ENCODE assay signal across 17 mouse cellular contexts in the genomic region with DNA sequence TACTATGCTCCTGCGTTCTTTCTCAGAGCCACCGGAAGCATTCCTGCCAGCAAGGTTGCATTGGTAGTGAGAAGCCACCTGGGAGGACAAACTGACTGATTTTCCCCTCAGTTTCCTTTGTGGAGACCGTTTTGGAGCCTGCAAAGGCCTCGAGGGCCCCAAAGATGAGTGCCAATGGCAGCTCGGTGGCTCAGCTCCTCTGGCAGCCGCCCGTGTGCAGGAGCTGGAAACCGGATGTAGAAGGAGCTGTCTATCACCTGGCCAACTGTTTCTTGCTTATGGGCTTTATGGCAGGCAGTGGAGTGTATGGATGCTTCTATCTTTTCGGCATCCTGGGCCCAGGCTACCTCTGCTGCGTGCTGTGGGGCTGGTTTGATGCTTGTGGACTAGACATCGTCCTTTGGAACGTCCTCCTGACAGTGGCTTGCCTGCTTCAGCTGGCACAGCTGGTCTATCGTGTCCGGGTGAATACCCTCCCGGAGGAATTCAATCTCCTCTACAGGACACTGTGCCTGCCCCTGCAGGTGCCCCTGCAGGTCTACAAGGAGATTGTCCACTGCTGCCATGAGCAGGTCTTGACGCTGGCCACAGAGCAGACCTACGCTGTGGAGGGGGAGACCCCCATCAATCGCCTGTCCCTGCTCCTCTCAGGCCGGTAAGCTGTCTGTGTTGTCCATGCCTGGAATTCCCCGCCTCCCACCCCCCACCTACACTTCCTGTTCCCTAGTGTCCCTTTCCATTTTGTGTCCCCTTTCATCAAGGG. TPM values are rescaled to one million over a fixed set of nuclear protein-coding genes. Genes with fewer than 3 reads are reported as not detected.
DNase-seq lines count a peak whose midpoint lies in the region; ATAC-seq and TF ChIP-seq lines count a peak whose summit lies in the region.
"Had no signal": no experiment of that assay in that cellular context is flagged by ENCODE, and none has a peak within 500 bp of the region (broad histone marks: within the 10 kb centered on the region; RNA-seq: fewer than 3 reads in every experiment).

No protein-coding gene starts in this region.

- H3K9ac ChIP-seq in lung, embryonic 16.5 days (ENCODE audit: low read length) = peak overlapping the region; percentile 30; the same call in 1 of the 2 replicates
- H3K9ac ChIP-seq in stomach, postnatal 0 days (ENCODE audit: low read length) = peak overlapping the region; percentile 24
- no peak overlapping the region for H3K9ac ChIP-seq in hindbrain, embryonic 16.5 days (ENCODE audit: low read depth, low read length)

- H3K4me2 ChIP-seq in lung, embryonic 16.5 days (ENCODE audit: low read depth, low read length) = peak overlapping the region; percentile 1
- peak overlapping the region; percentile 34 for H3K4me2 ChIP-seq in stomach, postnatal 0 days (replicated peaks; ENCODE audit: low read depth)
- H3K4me2 ChIP-seq in hindbrain, embryonic 16.5 days (ENCODE audit: low read length) = no peak overlapping the region

- peak overlapping the region; percentile 65 for H3K4me3 ChIP-seq in heart, embryonic 10.5 days
- no peak overlapping the region for H3K4me3 ChIP-seq in lung, embryonic 16.5 days (ENCODE audit: low read length)
- H3K4me3 ChIP-seq in limb, embryonic 10.5 days = no peak overlapping the region
- peak overlapping the region; percentile 32 for H3K4me3 ChIP-seq in stomach, postnatal 0 days (ENCODE audit: low read depth, low read length)
- H3K4me3 ChIP-seq in hindbrain, embryonic 16.5 days (ENCODE audit: low read length) = no peak overlapping the region
- H3K4me3 ChIP-seq: layer of hippocampus, adult 2 months had no signal

- 0 out of 2 replicates have a peak, but pooled peaks have one; percentile 34 for ATAC-seq in lung, embryonic 16.5 days (ENCODE audit: low read depth)
- ATAC-seq in stomach, postnatal 0 days (ENCODE audit: low FRiP score, low TSS enrichment) = 0 out of 2 replicates have a peak, but pooled peaks have one; percentile 24
- no peak for ATAC-seq in hindbrain, embryonic 16.5 days
- ATAC-seq: activated CD4-positive, CD25-positive, alpha-beta regulatory T cell, adult 4 months; forebrain, embryonic 16.5 days had no signal

- H3K27me3 ChIP-seq in heart, embryonic 10.5 days (ENCODE audit: insufficient read depth, poor library complexity, severe bottlenecking) = no peaks in the 10 kb centered on the region
- no peaks in the 10 kb centered on the region for H3K27me3 ChIP-seq in lung, embryonic 16.5 days (ENCODE audit: control insufficient read depth, insufficient read depth, low read depth, low read length)
- H3K27me3 ChIP-seq in limb, embryonic 10.5 days (ENCODE audit: low read depth, poor library complexity, severe bottlenecking) = no peaks in the 10 kb centered on the region
- no peaks in the 10 kb centered on the region for H3K27me3 ChIP-seq in stomach, postnatal 0 days (ENCODE audit: control insufficient read depth, insufficient read depth, low read length)
- no peaks in the 10 kb centered on the region for H3K27me3 ChIP-seq in hindbrain, embryonic 16.5 days (replicated peaks; ENCODE audit: control insufficient read depth, insufficient read depth, low read length)

- H3K36me3 ChIP-seq in heart, embryonic 10.5 days = peaks cover 20% of the 10 kb centered on the region
- no peaks in the 10 kb centered on the region for H3K36me3 ChIP-seq in lung, embryonic 16.5 days (ENCODE audit: control insufficient read depth, insufficient read depth, low read length)
- H3K36me3 ChIP-seq in limb, embryonic 10.5 days = peaks cover 3% of the 10 kb centered on the region; the same call in 1 of the 2 replicates
- no peaks in the 10 kb centered on the region for H3K36me3 ChIP-seq in stomach, postnatal 0 days (ENCODE audit: control insufficient read depth, insufficient read depth, low read length)
- no peaks in the 10 kb centered on the region for H3K36me3 ChIP-seq in hindbrain, embryonic 16.5 days (ENCODE audit: control insufficient read depth, insufficient read depth, low read length)

- TF ChIP-seq EP300 in stomach, postnatal 0 days (optimal IDR thresholded peaks at IDR 0.05) = no peak

- DNase-seq in heart, embryonic 10.5 days (ENCODE audit: low spot score) = no peak
- DNase-seq in heart, adult 8-10 months (ENCODE audit: low spot score) = no peak
- no peak for DNase-seq in lung, postnatal 4 days
- no peak for DNase-seq in limb, embryonic 10.5 days (ENCODE audit: low spot score)
- DNase-seq in stomach, postnatal 0 days (ENCODE audit: low spot score) = no peak
- no peak for DNase-seq in left cerebral cortex, adult 9 months (ENCODE audit: low spot score in 2 of 2)
- DNase-seq: B cell, adult 2 months; cerebellum, postnatal 36 days; left cerebral cortex, postnatal 4 days had no signal

- no peak for TF ChIP-seq CTCF in stomach, postnatal 0 days (IDR thresholded peaks at IDR 0.05; ENCODE audit: low read depth)

- peak overlapping the region; percentile 91 for H3K27ac ChIP-seq in heart, embryonic 10.5 days
- H3K27ac ChIP-seq in lung, embryonic 16.5 days (ENCODE audit: low read length) = peak overlapping the region; percentile 4; the same call in 1 of the 2 replicates
- H3K27ac ChIP-seq in limb, embryonic 10.5 days = peak overlapping the region; percentile 9
- peak overlapping the region; percentile 58 for H3K27ac ChIP-seq in stomach, postnatal 0 days (replicated peaks)
- no peak overlapping the region for H3K27ac ChIP-seq in hindbrain, embryonic 16.5 days (ENCODE audit: low read depth, low read length)
- H3K27ac ChIP-seq: layer of hippocampus, adult 2 months had no signal

- H3K4me1 ChIP-seq in heart, embryonic 10.5 days = peaks cover 50% of the 10 kb centered on the region
- peaks cover 10% of the 10 kb centered on the region; the same call in 1 of the 2 replicates for H3K4me1 ChIP-seq in lung, embryonic 16.5 days (replicated peaks; ENCODE audit: control insufficient read depth, insufficient read depth, low read length)
- H3K4me1 ChIP-seq in limb, embryonic 10.5 days = peaks cover 16% of the 10 kb centered on the region
- H3K4me1 ChIP-seq in stomach, postnatal 0 days (replicated peaks; ENCODE audit: control insufficient read depth, insufficient read depth) = peaks cover 5% of the 10 kb centered on the region; the same call in 1 of the 2 replicates
- H3K4me1 ChIP-seq in hindbrain, embryonic 16.5 days (ENCODE audit: control insufficient read depth, insufficient read depth, low read depth, low read length) = no peaks in the 10 kb centered on the region

- H3K9me3 ChIP-seq in heart, embryonic 10.5 days = no peaks in the 10 kb centered on the region
- no peaks in the 10 kb centered on the region for H3K9me3 ChIP-seq in lung, embryonic 16.5 days (ENCODE audit: control insufficient read depth, low read length)
- H3K9me3 ChIP-seq in limb, embryonic 10.5 days (replicated peaks) = no peaks in the 10 kb centered on the region
- no peaks in the 10 kb centered on the region for H3K9me3 ChIP-seq in stomach, postnatal 0 days (ENCODE audit: control insufficient read depth, low read length)
- H3K9me3 ChIP-seq in hindbrain, embryonic 16.5 days (ENCODE audit: control insufficient read depth, low read length) = no peaks in the 10 kb centered on the region
- H3K9me3 ChIP-seq: G1E had no signal

- 27% methylated on average over 20 of the region's 20 CpGs for WGBS in heart, embryonic 10.5 days
- 50% methylated on average over 20 of the region's 20 CpGs for WGBS in lung, embryonic 16.5 days
- WGBS in limb, embryonic 10.5 days = 76% methylated on average over 20 of the region's 20 CpGs
- 61% methylated on average over 20 of the region's 20 CpGs for WGBS in stomach, postnatal 0 days
- 83% methylated on average over 20 of the region's 20 CpGs for WGBS in hindbrain, embryonic 16.5 days

RNA-seq across cellular contexts. Expression of a gene that starts 0.7 kb away (rescaled TPM):
- polyA plus RNA-seq in heart, embryonic 10.5 days (2016; fragmentation: Nextera tagmentation; extraction: Ambion mirVana) = 230 and 378 TPM in 2 replicates
- total RNA-seq in heart, adult 8-10 months (2022) = 100 to 1,000 TPM; 451 to 631 (median 553) TPM
- 8.9 and 9.1 TPM in 2 replicates for polyA plus RNA-seq in lung, embryonic 16.5 days (2015; fragmentation: Nextera tagmentation; extraction: Ambion mirVana)
- 1.3 and 3.1 TPM in 2 replicates for polyA plus RNA-seq in limb, embryonic 10.5 days (2016; fragmentation: Nextera tagmentation; extraction: Ambion mirVana)
- polyA plus RNA-seq in stomach, postnatal 0 days (2015; fragmentation: Nextera tagmentation; extraction: Ambion mirVana) = 10.4 and 11.5 TPM in 2 replicates
- polyA plus RNA-seq in hindbrain, embryonic 16.5 days (2015; fragmentation: Nextera tagmentation; extraction: Ambion mirVana) = 0.68 and 0.69 TPM in 2 replicates

RNA-seq across cellular contexts. Expression of a gene that starts 15.8 kb away (rescaled TPM):
- 1.3 and 4.6 TPM in 2 replicates for polyA plus RNA-seq in heart, embryonic 10.5 days (2016; fragmentation: Nextera tagmentation; extraction: Ambion mirVana)
- total RNA-seq in heart, adult 8-10 months (2022) = not detected
- 0.55 TPM in 1 of 2 replicates, not detected in the other for polyA plus RNA-seq in lung, embryonic 16.5 days (2015; fragmentation: Nextera tagmentation; extraction: Ambion mirVana)
- not detected in 2 replicates for polyA plus RNA-seq in limb, embryonic 10.5 days (2016; fragmentation: Nextera tagmentation; extraction: Ambion mirVana)
- polyA plus RNA-seq in stomach, postnatal 0 days (2015; fragmentation: Nextera tagmentation; extraction: Ambion mirVana) = not detected in 2 replicates
- polyA plus RNA-seq in hindbrain, embryonic 16.5 days (2015; fragmentation: Nextera tagmentation; extraction: Ambion mirVana) = not detected in 2 replicates
- total RNA-seq: gastrocnemius, postnatal 36 days; layer of hippocampus, adult 2 months; left cerebral cortex, postnatal 4 days had no signal
- polyA plus RNA-seq: activated CD4-positive, CD25-positive, alpha-beta regulatory T cell, adult 4 months; forebrain, embryonic 16.5 days; spleen, adult 2 months had no signal

RNA-seq across cellular contexts. Expression of a gene that starts 15.9 kb away (rescaled TPM):
- polyA plus RNA-seq in heart, embryonic 10.5 days (2016; fragmentation: Nextera tagmentation; extraction: Ambion mirVana) = 287 and 339 TPM in 2 replicates
- 100 to 1,000 TPM; 269 to 387 (median 331) TPM for total RNA-seq in heart, adult 8-10 months (2022)
- 142 and 143 TPM in 2 replicates for polyA plus RNA-seq in lung, embryonic 16.5 days (2015; fragmentation: Nextera tagmentation; extraction: Ambion mirVana)
- polyA plus RNA-seq in limb, embryonic 10.5 days (2016; fragmentation: Nextera tagmentation; extraction: Ambion mirVana) = 119 and 132 TPM in 2 replicates
- polyA plus RNA-seq in stomach, postnatal 0 days (2015; fragmentation: Nextera tagmentation; extraction: Ambion mirVana) = 301 and 327 TPM in 2 replicates
- 65.3 and 71.9 TPM in 2 replicates for polyA plus RNA-seq in hindbrain, embryonic 16.5 days (2015; fragmentation: Nextera tagmentation; extraction: Ambion mirVana)

RNA-seq across cellular contexts. Expression of a gene that starts 20.7 kb away (rescaled TPM):
- 0.06 and 0.12 TPM in 2 replicates for polyA plus RNA-seq in heart, embryonic 10.5 days (2016; fragmentation: Nextera tagmentation; extraction: Ambion mirVana)
- total RNA-seq in heart, adult 8-10 months (2022) = not detected
- 1.9 and 2.6 TPM in 2 replicates for polyA plus RNA-seq in lung, embryonic 16.5 days (2015; fragmentation: Nextera tagmentation; extraction: Ambion mirVana)
- 0.10 TPM in 1 of 2 replicates, not detected in the other for polyA plus RNA-seq in limb, embryonic 10.5 days (2016; fragmentation: Nextera tagmentation; extraction: Ambion mirVana)
- polyA plus RNA-seq in stomach, postnatal 0 days (2015; fragmentation: Nextera tagmentation; extraction: Ambion mirVana) = 0.27 and 0.44 TPM in 2 replicates
- 1.6 and 1.7 TPM in 2 replicates for polyA plus RNA-seq in hindbrain, embryonic 16.5 days (2015; fragmentation: Nextera tagmentation; extraction: Ambion mirVana)
- total RNA-seq: gastrocnemius, postnatal 36 days had no signal
- polyA plus RNA-seq: G1E had no signal

Comparison
In these comparisons a context has a peak if more than half of its experiments do, and no peak if none do; other contexts are left out.
1. H3K4me3 ChIP-seq: peak in heart, embryonic 10.5 days (single experiment) and stomach, postnatal 0 days (single experiment); none in lung, embryonic 16.5 days (single experiment), limb, embryonic 10.5 days (single experiment) and hindbrain, embryonic 16.5 days (single experiment).
2. RNA of a gene that starts 0.7 kb away (polyA plus RNA-seq): 230 to 378 TPM in heart, embryonic 10.5 days; 10.4 to 11.5 TPM in stomach, postnatal 0 days, 8.9 to 9.1 TPM in lung, embryonic 16.5 days, 1.3 to 3.1 TPM in limb, embryonic 10.5 days and 0.68 to 0.69 TPM in hindbrain, embryonic 16.5 days; every median in the first group is over 10 times any median in the second.